In genomic region chr7:80075946-80076583, GRCm38 (mm10) we compare ENCODE assay signal across 8 mouse cellular contexts. TPM values are rescaled to one million over a fixed set of nuclear protein-coding genes. Genes with fewer than 3 reads are reported as not detected.
A peak's percentile ranks its signal among the peaks of the same experiment; 100 is the strongest.
DNase-seq lines count a peak whose midpoint lies in the region; ATAC-seq lines count a peak whose summit lies in the region.

No protein-coding gene starts in this region.

- H3K9ac ChIP-seq in kidney, embryonic 14.5 days (ENCODE audit: low read depth, low read length), result no peak overlapping the region
- peak overlapping the region; percentile 55 for H3K9ac ChIP-seq in hindbrain, embryonic 13.5 days
- peak overlapping the region; percentile 39; the same call in 1 of the 2 replicates for H3K9ac ChIP-seq in midbrain, embryonic 16.5 days (ENCODE audit: low read depth, low read length)

- ATAC-seq in kidney, embryonic 14.5 days (ENCODE audit: low FRiP score, low TSS enrichment), result no peak
- peak; percentile 15; the same call in 1 of the 2 replicates for ATAC-seq in hindbrain, embryonic 13.5 days (ENCODE audit: low FRiP score)
- no peak for ATAC-seq in midbrain, embryonic 16.5 days

- no peak overlapping the region for H3K4me3 ChIP-seq in kidney, embryonic 14.5 days (ENCODE audit: low read length)
- H3K4me3 ChIP-seq in hindbrain, embryonic 13.5 days, result no peak overlapping the region
- H3K4me3 ChIP-seq in midbrain, embryonic 16.5 days (ENCODE audit: low read depth, low read length), result no peak overlapping the region

- H3K36me3 ChIP-seq in kidney, embryonic 14.5 days (ENCODE audit: control insufficient read depth, insufficient read depth, low read length), result peaks cover 3% of the 10 kb centered on the region; the same call in 1 of the 2 replicates
- peaks cover under 1% of the 10 kb centered on the region; the same call in 1 of the 2 replicates for H3K36me3 ChIP-seq in hindbrain, embryonic 13.5 days
- no peaks in the 10 kb centered on the region for H3K36me3 ChIP-seq in midbrain, embryonic 16.5 days (ENCODE audit: control insufficient read depth, insufficient read depth, low read length)

- H3K4me1 ChIP-seq in kidney, embryonic 14.5 days (ENCODE audit: control insufficient read depth, insufficient read depth, low read length), result peaks cover 51% of the 10 kb centered on the region
- peaks cover 93% of the 10 kb centered on the region for H3K4me1 ChIP-seq in hindbrain, embryonic 13.5 days (replicated peaks)
- peaks cover 40% of the 10 kb centered on the region for H3K4me1 ChIP-seq in midbrain, embryonic 16.5 days (ENCODE audit: control insufficient read depth, insufficient read depth, low read length)

- 20% methylated on average over 4 of the region's 4 CpGs for WGBS in kidney, embryonic 14.5 days
- 9% methylated on average over 4 of the region's 4 CpGs for WGBS in hindbrain, embryonic 13.5 days
- WGBS in midbrain, embryonic 16.5 days, result 10% methylated on average over 4 of the region's 4 CpGs

- no peaks in the 10 kb centered on the region for H3K9me3 ChIP-seq in kidney, embryonic 14.5 days (ENCODE audit: control insufficient read depth, low read length)
- no peaks in the 10 kb centered on the region for H3K9me3 ChIP-seq in hindbrain, embryonic 13.5 days
- H3K9me3 ChIP-seq in midbrain, embryonic 16.5 days (replicated peaks; ENCODE audit: control insufficient read depth, low read length, poor library complexity, severe bottlenecking), result no peaks in the 10 kb centered on the region

- no peaks in the 10 kb centered on the region for H3K27me3 ChIP-seq in kidney, embryonic 14.5 days (ENCODE audit: control insufficient read depth, insufficient read depth, low read length)
- no peaks in the 10 kb centered on the region for H3K27me3 ChIP-seq in hindbrain, embryonic 13.5 days
- H3K27me3 ChIP-seq in midbrain, embryonic 16.5 days (ENCODE audit: control insufficient read depth, insufficient read depth, low read depth, low read length), result no peaks in the 10 kb centered on the region

- peak overlapping the region; percentile 3; the same call in 1 of the 2 replicates for H3K27ac ChIP-seq in kidney, embryonic 14.5 days (ENCODE audit: low read depth, low read length)
- peak overlapping the region; percentile 80 for H3K27ac ChIP-seq in hindbrain, embryonic 13.5 days
- H3K27ac ChIP-seq in midbrain, embryonic 16.5 days (ENCODE audit: low read length), result peak overlapping the region; percentile 41

- no peak for DNase-seq in kidney, adult 18-20 months
- DNase-seq in embryo, embryonic 10.5 days (ENCODE audit: low spot score), result peak; percentile 74
- DNase-seq in frontal cortex, adult 2 months (ENCODE audit: extremely low spot score in 1 of 2, low spot score in 1 of 2), result no peak
- no peak for DNase-seq in cerebellum, postnatal 10 days
- DNase-seq in right cerebral cortex, postnatal 4 days, result no peak

- no peak overlapping the region for H3K4me2 ChIP-seq in kidney, embryonic 14.5 days (replicated peaks; ENCODE audit: low read depth, low read length)
- no peak overlapping the region for H3K4me2 ChIP-seq in hindbrain, embryonic 13.5 days
- H3K4me2 ChIP-seq in midbrain, embryonic 16.5 days (ENCODE audit: low read length), result no peak overlapping the region

RNA-seq across cellular contexts. Expression of gene Idh2, which starts 39.1 kb away (rescaled TPM):
- 549 and 658 TPM in 2 replicates for polyA plus RNA-seq in kidney, embryonic 14.5 days (2014; fragmentation: Nextera tagmentation; extraction: Ambion mirVana)
- polyA plus RNA-seq in hindbrain, embryonic 13.5 days (2015; fragmentation: Nextera tagmentation; extraction: Ambion mirVana), result 237 and 256 TPM in 2 replicates
- 210 and 224 TPM in 2 replicates for polyA plus RNA-seq in midbrain, embryonic 16.5 days (2015; fragmentation: Nextera tagmentation; extraction: Ambion mirVana)
- polyA plus RNA-seq in frontal cortex, adult 2 months (2012; rRNA removed), result 97.6 and 107 TPM in 2 replicates

RNA-seq across cellular contexts. Expression of gene Zfp710, which starts 51.5 kb away (rescaled TPM):
- 23.6 and 25.7 TPM in 2 replicates for polyA plus RNA-seq in kidney, embryonic 14.5 days (2014; fragmentation: Nextera tagmentation; extraction: Ambion mirVana)
- polyA plus RNA-seq in hindbrain, embryonic 13.5 days (2015; fragmentation: Nextera tagmentation; extraction: Ambion mirVana), result 18.3 and 18.5 TPM in 2 replicates
- polyA plus RNA-seq in midbrain, embryonic 16.5 days (2015; fragmentation: Nextera tagmentation; extraction: Ambion mirVana), result 15.0 and 15.8 TPM in 2 replicates
- 19.5 and 20.2 TPM in 2 replicates for polyA plus RNA-seq in frontal cortex, adult 2 months (2012; rRNA removed)

Comparison
In these comparisons a context has a peak if more than half of its experiments do, and no peak if none do; other contexts are left out.
1. H3K27ac ChIP-seq: peak in every context shown above with its lines; median percentile 80 in hindbrain, embryonic 13.5 days; 41 in midbrain, embryonic 16.5 days; 3 in kidney, embryonic 14.5 days.